Mouse (Mus musculus) R1 (cell line): ENCODE data around the gene Orai2.
A peak's percentile ranks its signal among the peaks of the same experiment; 100 is the strongest.

Experiments
- DNase-seq: peaks from one replicate; pipeline ENCODE4 v3.0.0-alpha.2; 2018; ENCODE audit warnings: low read depth, low spot score

Orai2 gene

DNA sequence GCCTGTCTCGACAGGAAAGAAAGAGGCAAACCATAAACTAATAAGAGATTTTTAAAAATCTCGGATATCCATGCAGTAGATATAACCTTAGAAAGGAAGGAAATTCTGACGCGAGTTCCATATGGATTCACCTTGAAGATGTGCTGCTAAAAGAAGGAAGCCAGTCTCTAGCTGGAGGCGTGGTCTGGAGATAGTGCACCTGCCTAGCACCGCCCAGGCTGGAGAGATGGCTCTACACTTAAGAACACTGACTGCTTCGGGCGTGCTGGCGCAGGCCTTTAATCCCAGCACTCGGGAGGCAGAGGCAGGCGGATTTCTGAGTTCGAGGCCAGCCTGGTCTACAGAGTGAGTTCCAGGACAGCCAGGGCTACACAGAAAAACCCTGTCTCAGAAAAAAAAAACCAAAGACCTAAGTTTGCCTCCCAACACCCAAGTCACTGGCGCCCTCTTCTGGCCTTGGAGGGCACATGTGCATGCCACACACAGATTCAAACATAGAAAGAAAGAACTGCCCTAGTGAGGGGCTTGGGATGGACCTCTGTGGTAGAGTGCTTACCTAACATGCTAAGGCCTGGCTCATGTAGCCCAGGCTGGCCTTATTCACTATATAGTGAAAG, 32.7 kb downstream of the Orai2 start:
- DNase-seq: peak; percentile 85

DNA sequence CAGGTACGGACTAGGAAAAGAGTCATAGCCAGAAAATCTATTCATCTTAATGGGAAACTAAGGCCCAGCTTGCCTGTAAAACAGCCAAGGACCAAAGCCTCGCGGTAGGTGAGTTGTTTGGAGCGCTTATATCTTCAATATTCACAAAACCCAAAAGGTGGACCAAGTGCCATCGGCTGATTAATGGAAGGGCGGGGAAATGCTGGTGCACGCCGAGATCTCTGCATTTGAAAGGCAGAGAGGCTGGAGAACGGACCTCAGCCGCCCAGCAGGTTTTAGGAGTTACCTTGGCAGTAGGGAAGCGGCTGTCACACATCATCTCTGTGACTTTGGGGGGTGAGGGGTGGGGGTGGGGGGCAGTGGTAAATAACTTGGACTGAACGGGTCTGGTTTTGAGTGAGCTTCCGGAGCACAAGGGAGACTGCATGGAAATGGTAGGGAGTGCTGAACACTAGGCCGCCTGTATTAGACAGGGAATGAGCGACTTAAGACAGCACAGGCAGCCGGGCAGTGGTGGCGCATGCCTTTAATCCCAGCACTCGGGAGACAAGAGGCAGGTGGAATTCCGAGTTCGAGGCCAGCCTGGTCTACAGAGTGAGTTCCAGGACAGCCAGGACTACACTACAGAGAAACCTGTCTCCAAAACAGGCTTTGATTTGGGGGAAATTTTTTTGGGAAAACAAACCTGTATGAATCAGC, 34.1 kb downstream of the Orai2 start:
- no peak for DNase-seq

DNA sequence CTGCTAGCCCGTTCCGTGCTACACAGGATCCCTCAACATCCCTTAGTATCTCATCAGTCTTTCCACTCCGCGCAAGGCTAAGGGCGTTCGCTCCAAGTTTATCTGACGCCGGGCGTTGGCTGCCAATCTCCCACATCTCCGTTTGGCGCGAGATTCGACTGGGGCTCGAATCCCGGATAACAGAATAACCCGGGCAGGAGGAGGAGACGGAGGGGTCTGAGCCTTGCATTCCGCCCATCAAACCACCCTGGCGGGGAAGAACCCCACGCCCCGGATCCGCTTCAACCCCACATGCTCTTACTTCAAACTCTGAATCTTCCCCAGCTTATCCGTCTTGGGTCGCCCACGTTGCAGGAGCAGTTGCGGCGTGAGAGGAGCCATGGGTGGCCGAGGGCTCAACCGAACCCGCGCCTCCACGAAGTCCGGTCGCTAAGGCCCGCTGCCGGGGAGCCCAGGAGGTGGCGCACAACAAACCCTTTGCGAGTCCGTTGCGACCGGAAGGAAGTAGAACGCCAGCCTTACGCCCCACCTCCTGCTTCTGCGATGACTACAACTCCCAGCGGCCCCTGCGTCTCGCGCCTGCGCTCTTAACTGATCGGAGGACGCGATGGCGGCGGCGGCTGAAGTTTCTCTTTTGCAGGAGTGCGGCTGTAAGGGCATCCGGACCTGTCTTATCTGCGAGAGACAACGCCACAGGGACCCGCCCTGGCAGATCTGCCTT, 34.8 kb downstream of the Orai2 start, which contains the start of the genes Lrwd1 and Alkbh4:
Gene Lrwd1 (minus strand): TSS at position 504 of the 721 bp plus-strand sequence.
Gene Alkbh4 (plus strand): TSS at position 576 of the 721 bp plus-strand sequence.
- peak; percentile 99 for DNase-seq

DNA sequence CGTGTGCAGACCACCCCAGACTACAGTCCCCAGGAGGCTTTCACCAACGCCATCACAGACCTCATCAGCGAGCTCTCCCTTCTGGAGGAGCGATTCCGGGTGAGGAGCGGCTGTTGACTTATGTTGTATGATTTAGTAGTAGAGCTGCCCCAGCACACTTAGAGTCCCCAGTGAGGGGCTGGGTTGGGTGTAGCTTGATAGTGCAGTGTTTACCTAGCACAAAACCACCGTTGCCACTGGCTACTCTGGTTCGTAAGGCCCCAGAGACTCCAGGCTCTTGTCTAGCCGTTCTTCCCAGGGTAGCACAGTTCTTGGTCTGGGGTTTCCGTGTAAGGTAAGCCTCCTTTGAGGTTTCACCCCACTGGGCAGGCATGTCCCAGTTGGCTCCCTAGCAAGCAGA, 48.3 kb downstream of the Orai2 start:
- no peak for DNase-seq

DNA sequence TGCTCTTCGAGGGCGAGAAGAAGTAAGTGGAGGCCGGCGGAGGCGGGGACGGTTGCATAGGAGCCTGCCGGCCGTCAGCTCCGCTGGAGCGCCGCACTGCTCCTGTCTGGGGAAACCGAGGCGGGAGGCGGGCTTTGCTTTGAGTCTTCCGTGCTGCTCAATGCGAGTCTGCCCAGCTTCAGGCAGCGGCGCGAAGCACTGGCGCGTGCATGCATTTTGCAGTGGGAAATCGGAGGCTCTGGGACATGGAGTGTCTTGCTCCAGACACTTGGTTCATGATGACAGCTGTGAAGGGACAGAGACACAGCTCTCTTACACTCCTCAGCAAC, 53.8 kb downstream of the Orai2 start:
- no peak for DNase-seq

DNA sequence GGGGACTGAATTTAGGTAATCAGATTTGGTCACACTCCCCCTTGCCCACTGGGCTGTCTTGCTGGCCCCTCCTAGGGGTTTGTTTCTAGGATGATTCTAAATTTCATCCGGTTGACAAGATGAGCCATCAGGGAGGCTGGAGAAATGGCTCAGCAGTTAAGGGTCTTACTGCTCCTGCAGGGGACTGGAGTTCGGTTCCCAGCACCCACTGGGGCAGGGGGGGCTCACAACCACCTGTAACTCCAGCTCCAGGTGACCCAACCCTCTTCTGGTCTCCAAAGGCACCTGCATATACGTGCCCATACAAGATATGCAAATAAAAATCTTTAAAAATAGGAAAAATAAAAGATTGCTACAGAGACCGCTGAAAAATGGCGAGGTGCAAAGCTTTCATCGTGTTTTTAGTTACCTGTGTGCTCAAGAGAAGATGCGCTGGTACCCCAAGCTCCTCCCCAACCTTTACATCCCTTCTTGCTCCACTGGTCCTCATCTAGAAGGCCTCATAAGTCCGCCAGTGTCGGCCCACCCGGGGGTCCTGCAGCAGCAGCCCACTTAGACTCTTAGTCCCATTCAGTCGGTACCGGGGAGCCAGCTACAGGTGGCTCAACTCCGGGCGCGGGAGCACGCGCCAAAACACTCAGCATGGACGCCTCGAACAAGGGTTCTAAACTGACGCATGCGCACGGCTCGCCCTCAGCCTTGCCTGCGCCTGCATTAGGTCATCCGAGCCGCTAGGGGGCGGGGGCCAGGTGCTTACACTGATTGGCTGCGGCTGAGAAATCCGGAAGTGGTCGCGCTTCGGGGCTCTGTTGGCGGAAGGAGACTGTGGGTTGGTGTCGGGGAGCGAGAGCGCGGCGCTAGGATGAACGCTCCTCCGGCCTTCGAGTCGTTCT, 54.4 kb downstream of the Orai2 start, which contains the start of gene Polr2j:
Gene Polr2j (plus strand): TSS at position 741 of the 893 bp plus-strand sequence.
- peak; percentile 98 for DNase-seq

DNA sequence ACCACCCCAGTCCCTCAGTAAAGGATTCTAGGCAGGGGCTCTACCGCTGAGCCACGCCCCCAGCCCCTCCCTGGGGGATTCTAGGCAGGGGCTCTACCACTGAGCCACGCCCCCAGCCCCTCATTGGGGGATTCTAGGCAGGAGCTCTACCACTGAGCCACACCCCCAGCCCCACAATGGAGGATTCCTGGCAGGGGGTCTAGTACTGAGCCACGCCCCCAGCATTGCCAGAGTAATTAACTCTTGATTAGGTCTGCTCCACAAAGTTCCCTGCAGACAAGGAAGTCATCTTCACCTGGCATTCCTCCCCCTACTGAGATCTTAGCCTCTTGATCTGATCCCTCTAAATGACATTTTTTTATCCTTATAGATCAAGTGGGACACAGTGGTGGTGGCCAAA, 57.0 kb downstream of the Orai2 start:
- DNase-seq: peak; percentile 88

DNA sequence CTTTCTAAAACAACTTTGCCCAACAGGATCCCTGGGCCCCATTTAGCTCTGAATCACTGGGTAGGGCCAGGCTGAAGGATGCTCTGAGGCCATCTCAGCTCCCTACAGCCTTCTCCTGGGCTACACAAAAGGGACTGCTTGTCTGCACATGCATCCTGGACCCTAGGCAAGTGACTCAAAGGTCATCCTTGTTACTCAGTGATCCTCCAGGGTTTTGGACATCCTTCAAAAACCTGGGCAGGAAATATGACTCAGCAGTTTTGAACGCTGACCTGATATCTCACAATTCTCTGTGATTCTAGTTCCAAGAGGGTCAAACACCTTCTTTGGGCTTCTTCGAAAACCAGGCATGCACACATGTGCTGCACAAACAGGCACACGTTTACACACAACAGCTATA, 61.5 kb downstream of the Orai2 start:
- DNase-seq: peak; percentile 15

DNA sequence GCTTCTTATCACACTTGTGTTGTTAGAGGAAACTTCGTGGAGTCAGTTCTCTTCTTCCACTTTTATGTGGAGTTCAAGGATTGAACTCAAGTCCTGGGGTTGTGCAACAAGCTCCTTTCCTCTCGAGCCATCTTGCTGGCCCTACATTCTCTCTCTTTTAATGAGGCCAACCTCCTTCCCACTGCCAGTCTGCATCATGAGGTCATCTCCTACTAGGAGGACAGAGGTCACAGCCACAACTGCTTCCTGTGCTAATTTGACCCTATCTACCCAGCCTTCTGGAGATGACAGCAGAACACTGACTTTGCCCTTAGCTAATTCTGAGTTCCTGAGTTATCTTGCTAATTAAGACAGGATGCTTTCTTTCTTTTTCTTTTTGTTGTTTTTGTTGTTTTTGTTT, 62.0 kb downstream of the Orai2 start:
- no peak for DNase-seq

DNA sequence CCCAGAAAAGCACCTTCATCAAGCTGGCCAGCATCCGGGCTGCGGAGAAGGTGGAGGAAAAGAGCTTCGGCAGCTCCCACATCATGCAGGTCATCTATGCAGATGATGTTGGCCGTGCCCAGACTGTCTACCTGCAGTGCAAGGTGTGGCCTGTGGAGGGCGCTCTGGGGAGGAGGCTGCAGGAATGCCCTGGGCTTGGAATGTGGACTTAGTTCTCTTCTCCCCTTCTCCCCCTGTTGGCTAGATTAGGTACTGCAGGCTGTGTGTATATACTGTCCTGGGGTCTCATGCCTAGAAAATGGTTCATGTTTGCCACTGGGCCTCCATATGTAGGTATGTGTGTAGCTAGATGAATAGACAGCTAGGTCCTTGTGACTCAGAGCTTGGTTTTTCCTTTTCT, 66.0 kb downstream of the Orai2 start:
- DNase-seq: peak; percentile 97

DNA sequence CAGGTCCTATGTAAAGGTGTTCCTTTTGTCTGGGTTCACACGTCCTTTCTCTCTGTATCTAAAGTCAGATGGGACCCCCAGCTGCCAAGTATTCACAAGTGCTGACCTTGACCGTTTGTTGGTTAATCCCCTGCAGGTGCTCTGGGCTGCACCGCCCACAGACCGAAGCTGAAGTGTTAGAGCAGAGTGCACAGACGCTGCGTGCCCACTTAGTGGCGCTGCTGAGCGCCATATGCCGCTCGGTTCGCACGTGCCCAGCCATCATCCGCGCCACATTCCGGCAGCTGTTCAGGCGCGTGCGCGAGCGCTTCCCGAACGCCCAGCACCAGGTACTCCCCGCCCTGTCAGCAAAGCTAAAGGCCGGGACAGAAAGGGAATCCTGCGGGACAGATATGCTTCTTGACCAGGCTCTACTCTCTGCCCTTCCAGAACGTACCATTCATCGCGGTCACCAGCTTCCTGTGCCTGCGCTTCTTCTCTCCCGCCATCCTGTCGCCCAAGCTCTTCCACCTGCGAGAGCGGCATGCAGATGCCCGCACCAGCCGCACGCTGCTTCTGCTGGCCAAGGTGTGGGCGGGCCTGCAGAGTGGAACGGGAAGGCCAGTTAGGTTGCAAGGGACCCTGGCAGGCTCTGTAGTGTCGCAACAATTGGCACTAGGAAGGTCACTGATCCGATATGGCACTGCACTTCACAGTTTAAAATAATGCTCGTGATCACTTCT, 68.3 kb downstream of the Orai2 start:
- peak; percentile 99 for DNase-seq

DNA sequence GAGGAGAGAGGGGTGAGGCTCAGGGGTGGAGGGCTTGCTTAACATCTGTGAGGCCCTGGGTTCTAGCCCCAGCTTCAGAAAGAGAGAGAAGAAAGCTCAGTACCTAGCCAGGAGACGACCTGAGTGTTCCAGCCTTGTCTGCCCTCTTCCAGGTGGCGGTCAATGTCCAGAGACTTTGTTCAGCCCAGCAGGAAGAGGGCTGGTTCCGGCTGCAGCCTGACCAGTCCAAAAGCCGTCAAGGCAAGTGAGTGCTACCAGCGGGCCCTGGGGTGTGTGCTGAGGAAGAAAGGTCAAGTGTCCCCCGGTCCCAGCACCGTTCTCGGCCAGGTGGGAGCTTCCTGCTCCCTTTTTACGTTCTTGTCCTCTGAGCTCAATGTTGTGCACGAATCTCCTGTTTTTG, 72.0 kb downstream of the Orai2 start:
- DNase-seq: no peak
